Mouse (Mus musculus): Measurements from ENCODE around the gene Pgr15l. TPM values are rescaled to one million over a fixed set of nuclear protein-coding genes. Genes with fewer than 3 reads are reported as not detected.

The Pgr15l gene
- polyA plus RNA-seq (2014; fragmentation: Illumina TruSeq; extraction: RNeasy Lipid Tissue Mini Kit (QIAGEN cat#74804); ENCODE audit: low read depth, low replicate concordance): not detected

DNA sequence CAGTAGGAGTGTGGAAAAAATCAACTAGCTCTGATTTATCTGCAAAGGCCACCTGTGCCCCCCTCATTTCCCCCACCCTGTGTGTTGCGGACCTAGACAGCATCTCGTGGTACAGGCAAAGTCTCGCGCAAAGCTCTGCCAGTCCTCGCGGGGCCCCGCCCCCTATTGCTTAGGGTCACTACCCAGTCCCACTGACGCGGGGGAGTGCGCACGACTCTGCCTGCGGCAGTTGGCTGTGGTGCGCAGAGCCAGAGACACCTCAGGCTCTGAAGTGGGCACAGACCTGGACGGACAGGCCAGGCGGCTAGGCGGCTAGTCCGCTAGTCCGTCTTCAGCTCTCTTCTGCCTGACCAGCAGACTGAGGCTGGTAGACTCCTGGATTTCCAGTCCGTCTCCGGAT lies at the start of gene Pgr15l:
Gene Pgr15l (plus strand): TSS at position 228 of the 400 bp plus-strand sequence.

